Mouse (Mus musculus): ENCODE results near the gene Mmp14. TPM values are rescaled to one million over a fixed set of nuclear protein-coding genes. Genes with fewer than 3 reads are reported as not detected.

The Mmp14 gene
- polyA plus RNA-seq, 1 experiment: 24.9 TPM

GRCm38 (mm10) chr14:54425540-54425939 is 5.9 kb upstream of the Mmp14 start:
- H3K27ac ChIP-seq (ENCODE audit: insufficient read depth, low read depth, low read length): no peak overlapping the region
- no peak for TF ChIP-seq CTCF (IDR thresholded peaks at IDR 0.05; ENCODE audit: low read depth, low read length)
- TF ChIP-seq POLR2A (IDR thresholded peaks at IDR 0.05; ENCODE audit: borderline replicate concordance, low read depth, low read length): no peak
- no peak overlapping the region for H3K4me3 ChIP-seq (ENCODE audit: insufficient read depth, low read length)
- peaks cover 16% of the 10 kb centered on the region for H3K4me1 ChIP-seq (ENCODE audit: control insufficient read depth, insufficient read depth, low read length)

DNA sequence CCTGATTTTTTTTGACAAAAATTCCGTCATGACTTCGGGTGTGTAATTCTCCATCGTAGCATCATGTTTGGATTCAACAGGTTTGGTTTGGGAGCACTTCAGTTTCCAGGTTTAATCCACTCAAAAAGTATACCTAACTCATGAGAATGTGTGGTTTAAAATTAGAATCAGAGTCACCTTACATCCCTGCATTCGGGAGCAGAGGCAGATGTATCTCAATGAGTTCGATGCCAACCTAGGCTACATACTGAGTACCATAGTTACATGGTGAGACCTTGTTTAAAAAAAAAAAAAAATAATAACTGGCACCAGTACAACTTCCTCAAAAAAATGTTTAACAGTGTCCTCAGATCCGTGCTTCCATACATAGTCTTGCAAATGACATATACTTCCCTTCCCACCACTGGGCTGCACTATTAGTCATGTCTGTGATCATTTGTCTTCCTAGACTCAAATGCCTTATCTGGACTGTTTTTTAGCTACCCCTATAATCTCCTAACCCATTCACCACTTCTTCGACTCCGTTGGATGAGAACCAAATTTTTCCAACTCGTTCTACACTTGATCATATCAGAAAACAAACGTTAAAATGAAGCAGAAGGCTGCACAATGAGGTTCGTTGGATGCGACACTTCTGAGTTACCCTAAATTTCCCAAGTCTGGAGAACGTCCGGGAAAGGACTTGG is 5.3 kb upstream of the Mmp14 start:
- Histone ChIP-seq H3K27ac (ENCODE audit: insufficient read depth, low read depth, low read length) (peak overlapping the region; percentile 91), H3K4me1 (ENCODE audit: control insufficient read depth, insufficient read depth, low read length) (peaks cover 22% of the 10 kb centered on the region), H3K4me3 (ENCODE audit: insufficient read depth, low read length) (peak overlapping the region; percentile 91)
- TF ChIP-seq CTCF (IDR thresholded peaks at IDR 0.05; ENCODE audit: low read depth, low read length) (no peak), POLR2A (IDR thresholded peaks at IDR 0.05; ENCODE audit: borderline replicate concordance, low read depth, low read length) (no peak)

GRCm38 (mm10) chr14:54426689-54427398 is 4.6 kb upstream of the Mmp14 start, which contains the start of gene Mrpl52:
Mrpl52 (plus strand) TSS chr14:54426909.
- H3K27ac ChIP-seq (ENCODE audit: insufficient read depth, low read depth, low read length): peak within 1 kb of the TSS; percentile 91
- peaks cover 22% of the 10 kb centered on the region for H3K4me1 ChIP-seq (ENCODE audit: control insufficient read depth, insufficient read depth, low read length)
- TF ChIP-seq CTCF (IDR thresholded peaks at IDR 0.05; ENCODE audit: low read depth, low read length) (no peak), POLR2A (IDR thresholded peaks at IDR 0.05; ENCODE audit: borderline replicate concordance, low read depth, low read length) (no peak)
- H3K4me3 ChIP-seq (ENCODE audit: insufficient read depth, low read length): peak within 1 kb of the TSS; percentile 91

- no peak overlapping the region for H3K4me3 ChIP-seq (ENCODE audit: insufficient read depth, low read length)
- peaks cover 23% of the 10 kb centered on the region for H3K4me1 ChIP-seq (ENCODE audit: control insufficient read depth, insufficient read depth, low read length)
- H3K27ac ChIP-seq (ENCODE audit: insufficient read depth, low read depth, low read length): no peak overlapping the region
- no peak for TF ChIP-seq POLR2A (IDR thresholded peaks at IDR 0.05; ENCODE audit: borderline replicate concordance, low read depth, low read length)
- no peak for TF ChIP-seq CTCF (IDR thresholded peaks at IDR 0.05; ENCODE audit: low read depth, low read length)
Observed at GRCm38 (mm10) chr14:54427696-54428095, 3.7 kb upstream of the Mmp14 start.

DNA sequence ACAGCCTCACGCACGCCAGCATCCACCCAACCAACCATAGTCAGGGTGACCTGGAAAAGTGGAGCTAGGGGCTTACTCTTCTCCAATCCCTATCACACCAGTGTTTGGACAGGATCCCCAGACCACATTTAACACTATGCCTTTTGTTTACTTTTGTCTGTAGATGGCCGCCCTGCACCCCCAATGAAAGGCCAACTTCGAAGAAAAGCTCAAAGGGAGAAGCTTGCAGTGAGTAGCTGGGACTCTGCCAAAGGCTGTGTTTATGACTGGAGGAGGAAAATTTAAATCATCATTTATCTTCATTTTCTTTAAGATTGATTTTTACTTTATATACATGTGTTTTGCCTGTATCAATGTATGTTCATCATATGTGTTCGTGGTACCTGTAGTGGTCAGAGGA is 3.0 kb upstream of the Mmp14 start:
- H3K27ac ChIP-seq (ENCODE audit: insufficient read depth, low read depth, low read length): no peak overlapping the region
- no peak overlapping the region for H3K4me3 ChIP-seq (ENCODE audit: insufficient read depth, low read length)
- TF ChIP-seq POLR2A (IDR thresholded peaks at IDR 0.05; ENCODE audit: borderline replicate concordance, low read depth, low read length) (no peak), CTCF (IDR thresholded peaks at IDR 0.05; ENCODE audit: low read depth, low read length) (no peak)
- H3K4me1 ChIP-seq (ENCODE audit: control insufficient read depth, insufficient read depth, low read length): peaks cover 31% of the 10 kb centered on the region

DNA sequence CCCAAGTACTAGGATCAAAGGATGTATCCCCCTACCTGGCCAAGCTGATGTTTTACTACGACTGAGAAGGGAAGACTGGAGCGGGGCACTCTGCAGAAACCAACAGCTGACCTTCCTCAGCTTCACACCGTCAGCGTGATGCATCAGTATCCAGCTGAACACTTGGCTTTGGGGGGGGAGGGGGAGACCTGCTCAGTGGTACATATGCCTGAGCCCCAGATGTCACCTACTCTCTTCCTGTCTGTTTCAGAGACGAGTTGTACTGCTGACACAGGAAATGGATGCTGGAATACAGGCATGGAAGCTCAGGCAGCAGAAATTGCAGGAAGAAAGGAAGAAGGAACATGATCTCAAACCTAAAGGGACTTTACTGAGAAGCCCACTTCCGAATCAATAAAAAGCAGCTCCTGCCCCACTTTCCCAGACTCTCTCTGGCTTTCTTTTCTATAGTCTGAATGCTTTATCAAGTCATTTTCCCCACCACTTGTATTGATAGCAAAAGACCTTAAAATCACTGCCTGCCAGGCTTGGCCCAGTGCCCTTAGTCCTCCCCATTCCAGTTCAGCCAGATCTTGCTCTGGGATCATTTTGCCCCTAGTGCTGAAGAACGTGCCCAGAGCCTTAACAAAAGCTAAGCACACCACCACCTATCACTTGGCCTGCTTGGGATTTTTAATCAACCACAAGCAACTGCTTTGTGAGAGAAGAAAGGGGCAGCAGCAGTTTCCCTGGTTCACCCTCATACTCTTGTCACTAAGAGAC is 1.9 kb upstream of the Mmp14 start:
- Histone ChIP-seq H3K27ac (ENCODE audit: insufficient read depth, low read depth, low read length) (no peak overlapping the region), H3K4me3 (ENCODE audit: insufficient read depth, low read length) (no peak overlapping the region), H3K4me1 (ENCODE audit: control insufficient read depth, insufficient read depth, low read length) (peaks cover 40% of the 10 kb centered on the region)
- TF ChIP-seq CTCF (IDR thresholded peaks at IDR 0.05; ENCODE audit: low read depth, low read length) (no peak), POLR2A (IDR thresholded peaks at IDR 0.05; ENCODE audit: borderline replicate concordance, low read depth, low read length) (no peak)

GRCm38 (mm10) chr14:54430406-54431145 is 836 bp upstream of the Mmp14 start:
- TF ChIP-seq CTCF (IDR thresholded peaks at IDR 0.05; ENCODE audit: low read depth, low read length) (no peak), POLR2A (IDR thresholded peaks at IDR 0.05; ENCODE audit: borderline replicate concordance, low read depth, low read length) (no peak)
- Histone ChIP-seq H3K4me3 (ENCODE audit: insufficient read depth, low read length) (no peak overlapping the region), H3K4me1 (ENCODE audit: control insufficient read depth, insufficient read depth, low read length) (peaks cover 35% of the 10 kb centered on the region), H3K27ac (ENCODE audit: insufficient read depth, low read depth, low read length) (no peak overlapping the region)

DNA sequence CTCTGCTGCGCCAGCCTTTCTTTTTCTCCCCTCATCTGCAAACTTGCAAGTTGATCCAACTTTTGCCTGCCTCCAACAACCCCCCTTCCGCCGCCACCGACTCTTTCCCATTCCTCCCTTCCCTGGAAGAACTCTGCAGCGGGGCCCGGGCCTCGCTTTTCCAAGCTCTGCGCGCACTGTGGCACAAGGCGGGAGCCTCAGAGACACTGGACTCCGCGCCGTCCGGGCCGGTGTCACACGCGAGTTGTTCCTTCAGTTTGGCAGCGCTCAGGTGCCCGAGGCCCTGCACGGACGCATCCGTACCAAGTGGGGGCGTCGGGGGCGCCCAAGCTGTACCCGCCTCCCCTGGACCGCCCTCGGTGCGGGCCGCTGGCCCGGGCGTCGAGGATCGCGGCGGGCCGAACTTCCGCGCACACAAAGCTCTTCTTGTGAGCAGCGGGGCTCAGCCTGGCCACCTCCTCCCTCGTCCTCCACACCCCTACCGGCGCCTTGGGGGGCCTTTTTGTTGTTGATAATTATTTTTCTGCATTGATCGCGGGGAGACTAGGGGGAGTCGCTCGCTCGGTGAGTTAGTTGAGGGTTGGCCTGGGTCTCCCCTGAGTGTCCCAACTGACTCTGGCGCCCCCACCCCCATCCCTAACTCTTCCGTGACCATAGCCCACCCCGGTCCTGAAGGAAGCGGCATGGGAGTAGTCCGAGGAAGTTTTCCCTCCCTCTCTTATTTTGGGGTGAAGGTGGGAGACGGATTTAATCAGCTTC is 845 bp downstream of the Mmp14 start:
- H3K4me1 ChIP-seq (ENCODE audit: control insufficient read depth, insufficient read depth, low read length): peaks cover 30% of the 10 kb centered on the region
- H3K4me3 ChIP-seq (ENCODE audit: insufficient read depth, low read length): peak overlapping the region; percentile 52
- H3K27ac ChIP-seq (ENCODE audit: insufficient read depth, low read depth, low read length): peak overlapping the region; percentile 28; the same call in 1 of the 2 replicates
- TF ChIP-seq CTCF (IDR thresholded peaks at IDR 0.05; ENCODE audit: low read depth, low read length) (no peak), POLR2A (IDR thresholded peaks at IDR 0.05; ENCODE audit: borderline replicate concordance, low read depth, low read length) (no peak)

Data from bone marrow macrophage, adult 2 months (primary cell).